Mouse (Mus musculus): ENCODE data around the gene Rtf1. TPM values are rescaled to one million over a fixed set of nuclear protein-coding genes. Genes with fewer than 3 reads are reported as not detected.

Rtf1 gene
- polyA plus RNA-seq, 1 experiment from 2014 or later, result 31.9 TPM

DNA sequence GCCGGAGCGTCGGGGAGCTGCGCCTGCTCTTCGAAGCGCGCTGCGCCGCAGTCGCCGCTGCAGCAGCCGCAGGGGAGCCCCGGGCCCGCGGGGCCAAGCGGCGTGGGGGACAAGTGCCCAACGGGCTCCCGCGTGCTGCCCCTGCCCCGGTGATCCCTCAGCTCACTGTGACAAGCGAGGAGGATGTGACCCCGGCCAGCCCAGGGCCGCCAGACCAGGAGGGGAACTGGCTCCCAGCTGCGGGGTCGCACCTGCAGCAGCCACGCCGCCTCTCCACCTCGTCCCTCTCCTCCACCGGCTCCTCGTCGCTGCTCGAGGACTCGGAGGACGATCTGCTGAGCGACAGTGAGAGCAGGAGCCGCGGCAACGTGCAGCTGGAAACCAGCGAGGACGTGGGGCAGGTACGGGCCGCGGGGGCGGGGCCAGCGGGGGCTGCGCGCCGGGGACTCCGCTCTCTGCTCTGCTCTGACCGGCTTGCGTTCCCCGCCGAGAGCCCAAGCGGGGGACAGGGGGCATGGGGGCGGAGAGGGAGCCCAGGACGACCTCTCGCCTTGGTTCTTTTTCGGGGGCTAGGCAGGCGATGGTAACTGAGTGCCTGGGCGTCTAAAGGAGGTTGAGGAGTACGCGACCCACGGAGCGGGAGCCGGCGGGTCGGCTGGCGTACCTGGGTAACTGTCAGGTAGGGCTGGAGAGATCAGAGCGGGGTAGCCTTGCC lies 67.8 kb downstream of the Rtf1 start:
- Histone ChIP-seq H3K9me3 (ENCODE audit: control insufficient read depth, low read length) (no peaks in the 10 kb centered on the region), H3K27me3 (ENCODE audit: control insufficient read depth, insufficient read depth, low read length) (peaks cover 36% of the 10 kb centered on the region), H3K4me1 (ENCODE audit: control insufficient read depth, insufficient read depth, low read length) (peaks cover 17% of the 10 kb centered on the region), H3K27ac (ENCODE audit: low read depth, low read length) (no peak overlapping the region), H3K36me3 (ENCODE audit: control insufficient read depth, insufficient read depth, low read length) (no peaks in the 10 kb centered on the region), H3K4me3 (ENCODE audit: low read depth, low read length) (peak overlapping the region; percentile 58), H3K9ac (ENCODE audit: low read length) (peak overlapping the region; percentile 59), H3K4me2 (ENCODE audit: low read depth) (peak overlapping the region; percentile 97)
- ATAC-seq (ENCODE audit: insufficient read depth, low FRiP score, low TSS enrichment), result peak; percentile 31; the same call in 1 of the 2 replicates
- DNase-seq (ENCODE audit: low spot score), result no peak
- 0% methylated on average over 53 of the region's 70 CpGs for WGBS

DNA sequence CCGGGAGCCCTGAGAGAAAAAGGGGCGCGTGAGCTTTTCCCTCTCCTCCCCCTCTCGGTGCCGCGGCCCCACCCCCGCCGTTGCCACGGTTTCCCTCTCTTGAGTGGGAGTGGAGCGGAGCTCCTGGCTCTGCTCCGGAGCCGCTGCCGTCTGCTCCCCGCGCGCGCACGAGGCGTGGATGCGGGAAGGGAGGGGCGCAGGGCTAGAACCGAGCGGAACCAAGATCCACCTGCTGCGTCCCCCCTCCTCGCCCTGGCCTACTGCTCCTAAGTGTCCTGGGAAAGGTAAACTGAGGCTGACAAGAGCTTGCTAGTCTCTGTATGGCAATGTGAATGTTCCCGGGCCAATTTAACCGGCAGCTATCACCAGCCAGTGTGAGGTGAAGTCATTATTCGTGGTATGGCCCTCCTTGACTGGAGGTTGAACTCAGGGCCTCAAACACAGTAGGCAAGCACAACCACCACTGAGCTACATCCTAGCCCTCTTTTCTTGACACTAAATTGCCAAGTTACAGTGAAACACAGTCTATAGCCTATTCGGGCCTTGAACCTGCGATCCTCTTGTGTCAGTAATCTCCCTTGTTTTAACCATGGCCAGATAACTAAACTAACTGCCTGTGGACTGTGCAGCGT lies 68.4 kb downstream of the Rtf1 start:
- H3K4me1 ChIP-seq (ENCODE audit: control insufficient read depth, insufficient read depth, low read length), result peaks cover 17% of the 10 kb centered on the region
- peaks cover 36% of the 10 kb centered on the region for H3K27me3 ChIP-seq (ENCODE audit: control insufficient read depth, insufficient read depth, low read length)
- 11% methylated on average over 21 of the region's 31 CpGs for WGBS
- H3K9ac ChIP-seq (ENCODE audit: low read length), result no peak overlapping the region
- DNase-seq (ENCODE audit: low spot score) (no peak), ATAC-seq (ENCODE audit: insufficient read depth, low FRiP score, low TSS enrichment) (no peak)
- H3K36me3 ChIP-seq (ENCODE audit: control insufficient read depth, insufficient read depth, low read length), result no peaks in the 10 kb centered on the region
- H3K4me3 ChIP-seq (ENCODE audit: low read depth, low read length), result peak overlapping the region; percentile 58
- no peak overlapping the region for H3K27ac ChIP-seq (ENCODE audit: low read depth, low read length)
- no peaks in the 10 kb centered on the region for H3K9me3 ChIP-seq (ENCODE audit: control insufficient read depth, low read length)
- peak overlapping the region; percentile 97 for H3K4me2 ChIP-seq (ENCODE audit: low read depth)

DNA sequence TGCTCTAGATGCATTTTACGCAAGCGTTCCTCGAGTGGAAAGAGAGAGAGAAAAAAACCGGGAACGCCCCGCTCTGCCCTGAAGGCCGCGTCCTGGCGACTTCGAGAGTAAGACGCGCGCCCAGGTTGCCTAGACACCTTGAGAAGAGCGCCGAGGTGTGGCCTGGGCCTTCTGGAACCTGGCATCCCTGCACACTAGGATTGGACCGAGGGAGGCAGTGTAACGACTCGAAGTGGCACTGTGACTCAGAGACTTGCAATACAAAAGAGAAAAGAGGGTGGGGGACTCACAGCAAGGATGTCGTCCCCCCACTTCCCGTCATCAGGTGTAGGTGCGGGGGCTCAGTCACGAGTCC lies 68.9 kb downstream of the Rtf1 start:
- H3K9me3 ChIP-seq (ENCODE audit: control insufficient read depth, low read length), result no peaks in the 10 kb centered on the region
- ATAC-seq (ENCODE audit: insufficient read depth, low FRiP score, low TSS enrichment) (no peak), DNase-seq (ENCODE audit: low spot score) (no peak)
- 2% methylated on average over 22 of the region's 22 CpGs for WGBS
- no peak overlapping the region for H3K9ac ChIP-seq (ENCODE audit: low read length)
- peaks cover 17% of the 10 kb centered on the region for H3K4me1 ChIP-seq (ENCODE audit: control insufficient read depth, insufficient read depth, low read length)
- H3K4me3 ChIP-seq (ENCODE audit: low read depth, low read length), result no peak overlapping the region; the same call in 1 of the 2 replicates
- H3K36me3 ChIP-seq (ENCODE audit: control insufficient read depth, insufficient read depth, low read length), result no peaks in the 10 kb centered on the region
- H3K27ac ChIP-seq (ENCODE audit: low read depth, low read length), result no peak overlapping the region
- peaks cover 36% of the 10 kb centered on the region for H3K27me3 ChIP-seq (ENCODE audit: control insufficient read depth, insufficient read depth, low read length)
- peak overlapping the region; percentile 15; the same call in 1 of the 2 replicates for H3K4me2 ChIP-seq (ENCODE audit: low read depth)

DNA sequence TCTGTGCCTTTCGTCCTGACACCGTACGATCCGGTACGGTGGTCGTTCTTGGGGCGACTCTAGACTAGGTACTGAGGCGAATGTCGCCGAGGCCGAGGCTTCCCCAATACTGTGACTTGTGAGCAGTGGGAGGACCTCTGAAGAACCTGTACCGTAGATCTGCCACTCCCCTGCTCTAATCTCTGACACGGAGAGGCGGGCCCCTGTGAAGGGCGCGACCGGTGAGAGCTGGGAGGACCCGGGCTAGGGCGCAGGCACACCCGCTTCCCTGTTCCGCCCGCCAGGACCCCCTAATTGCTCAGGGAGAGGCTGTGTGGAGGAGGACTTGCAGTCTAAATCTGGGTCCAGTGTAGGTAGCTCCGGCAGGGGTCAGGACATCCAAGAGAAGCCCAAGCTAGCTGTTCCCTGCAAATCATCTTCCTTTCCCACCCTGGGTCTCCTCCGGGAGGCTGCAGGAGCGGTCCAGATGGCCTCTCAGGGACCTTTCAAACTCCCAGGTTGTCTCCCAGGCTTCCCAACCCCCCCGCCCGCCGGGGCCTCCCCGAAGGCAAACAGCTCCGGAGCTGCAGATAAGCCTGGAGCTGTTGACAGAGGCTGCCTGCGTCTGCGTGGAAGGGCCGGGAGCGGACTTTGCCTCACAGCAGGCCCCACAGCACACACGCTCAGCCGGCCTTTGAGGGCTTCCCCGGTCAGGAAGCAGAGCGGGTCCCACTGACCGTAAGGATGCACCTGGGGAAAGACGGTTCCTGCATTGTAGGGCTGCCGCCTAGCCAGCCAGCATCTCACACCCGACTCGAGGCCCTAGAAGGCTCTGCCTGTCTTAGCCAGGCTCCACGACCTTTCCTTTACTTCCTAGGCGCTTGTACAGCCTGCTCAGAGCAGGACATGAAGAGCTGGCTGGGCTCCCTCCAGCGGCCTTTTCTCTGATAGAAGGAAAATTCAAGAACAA lies 69.6 kb downstream of the Rtf1 start:
- H3K4me2 ChIP-seq (ENCODE audit: low read depth), result peak overlapping the region; percentile 15
- H3K4me3 ChIP-seq (ENCODE audit: low read depth, low read length), result peak overlapping the region; percentile 21
- ATAC-seq (ENCODE audit: insufficient read depth, low FRiP score, low TSS enrichment) (no peak), DNase-seq (ENCODE audit: low spot score) (peak; percentile 28)
- H3K9ac ChIP-seq (ENCODE audit: low read length), result peak overlapping the region; percentile 15; the same call in 1 of the 2 replicates
- no peaks in the 10 kb centered on the region for H3K9me3 ChIP-seq (ENCODE audit: control insufficient read depth, low read length)
- no peak overlapping the region for H3K27ac ChIP-seq (ENCODE audit: low read depth, low read length)
- peaks cover 36% of the 10 kb centered on the region for H3K27me3 ChIP-seq (ENCODE audit: control insufficient read depth, insufficient read depth, low read length)
- WGBS, result 3% methylated on average over 46 of the region's 46 CpGs
- H3K36me3 ChIP-seq (ENCODE audit: control insufficient read depth, insufficient read depth, low read length), result no peaks in the 10 kb centered on the region
- peaks cover 17% of the 10 kb centered on the region for H3K4me1 ChIP-seq (ENCODE audit: control insufficient read depth, insufficient read depth, low read length)

DNA sequence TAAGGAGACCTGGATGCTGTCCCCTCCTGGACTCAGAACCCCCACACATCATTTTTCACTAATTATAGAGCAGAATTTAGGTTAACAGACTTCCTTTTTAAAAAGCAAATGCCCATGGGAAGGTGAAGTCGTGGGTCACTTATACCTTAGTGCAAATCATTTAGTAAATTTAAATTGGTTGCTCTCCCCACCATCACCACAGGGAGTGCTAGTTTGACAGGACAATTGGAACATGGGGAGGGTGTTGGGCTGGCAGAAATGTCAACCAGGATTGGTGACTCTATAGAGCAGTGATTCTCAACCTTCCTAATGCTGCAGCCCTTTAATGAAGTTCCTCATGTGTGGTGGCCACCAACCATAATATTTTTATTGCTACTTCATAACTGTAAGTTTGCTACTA lies 70.4 kb downstream of the Rtf1 start:
- H3K4me1 ChIP-seq (ENCODE audit: control insufficient read depth, insufficient read depth, low read length), result peaks cover 17% of the 10 kb centered on the region
- ATAC-seq (ENCODE audit: insufficient read depth, low FRiP score, low TSS enrichment) (no peak), DNase-seq (ENCODE audit: low spot score) (no peak)
- no peaks in the 10 kb centered on the region for H3K36me3 ChIP-seq (ENCODE audit: control insufficient read depth, insufficient read depth, low read length)
- no peak overlapping the region for H3K4me2 ChIP-seq (ENCODE audit: low read depth)
- no peak overlapping the region for H3K4me3 ChIP-seq (ENCODE audit: low read depth, low read length)
- H3K27me3 ChIP-seq (ENCODE audit: control insufficient read depth, insufficient read depth, low read length), result peaks cover 36% of the 10 kb centered on the region
- H3K9ac ChIP-seq (ENCODE audit: low read length), result no peak overlapping the region
- H3K27ac ChIP-seq (ENCODE audit: low read depth, low read length), result no peak overlapping the region
- WGBS, result 11% methylated on average over 1 of the region's 1 CpGs
- H3K9me3 ChIP-seq (ENCODE audit: control insufficient read depth, low read length), result no peaks in the 10 kb centered on the region

DNA sequence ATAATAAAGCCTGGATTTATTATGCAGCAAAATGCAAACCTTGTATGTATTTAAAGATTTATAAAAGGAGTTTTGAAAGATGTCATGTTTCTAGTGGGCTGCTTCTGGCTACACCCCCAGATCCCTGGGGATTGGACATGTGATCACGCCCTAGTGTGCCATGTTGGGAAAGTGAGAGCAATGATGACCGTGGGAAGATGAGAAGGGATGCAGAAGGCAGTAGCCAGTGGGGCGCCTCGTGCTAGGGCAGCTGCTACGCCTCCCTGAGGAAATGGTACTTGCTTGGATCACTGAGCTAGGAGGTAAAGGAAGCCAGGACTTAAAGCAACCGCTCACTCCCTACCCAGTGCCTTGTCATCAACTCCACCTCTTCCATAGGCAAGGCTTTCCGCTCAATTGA lies 72.7 kb downstream of the Rtf1 start:
- WGBS, result 71% methylated on average over 7 of the region's 7 CpGs
- H3K27me3 ChIP-seq (ENCODE audit: control insufficient read depth, insufficient read depth, low read length), result peaks cover 32% of the 10 kb centered on the region
- H3K4me1 ChIP-seq (ENCODE audit: control insufficient read depth, insufficient read depth, low read length), result peaks cover 15% of the 10 kb centered on the region
- H3K4me3 ChIP-seq (ENCODE audit: low read depth, low read length), result no peak overlapping the region
- ATAC-seq (ENCODE audit: insufficient read depth, low FRiP score, low TSS enrichment) (no peak), DNase-seq (ENCODE audit: low spot score) (no peak)
- H3K4me2 ChIP-seq (ENCODE audit: low read depth), result no peak overlapping the region
- no peaks in the 10 kb centered on the region for H3K9me3 ChIP-seq (ENCODE audit: control insufficient read depth, low read length)
- no peak overlapping the region for H3K27ac ChIP-seq (ENCODE audit: low read depth, low read length)
- H3K9ac ChIP-seq (ENCODE audit: low read length), result no peak overlapping the region
- no peaks in the 10 kb centered on the region for H3K36me3 ChIP-seq (ENCODE audit: control insufficient read depth, insufficient read depth, low read length)

DNA sequence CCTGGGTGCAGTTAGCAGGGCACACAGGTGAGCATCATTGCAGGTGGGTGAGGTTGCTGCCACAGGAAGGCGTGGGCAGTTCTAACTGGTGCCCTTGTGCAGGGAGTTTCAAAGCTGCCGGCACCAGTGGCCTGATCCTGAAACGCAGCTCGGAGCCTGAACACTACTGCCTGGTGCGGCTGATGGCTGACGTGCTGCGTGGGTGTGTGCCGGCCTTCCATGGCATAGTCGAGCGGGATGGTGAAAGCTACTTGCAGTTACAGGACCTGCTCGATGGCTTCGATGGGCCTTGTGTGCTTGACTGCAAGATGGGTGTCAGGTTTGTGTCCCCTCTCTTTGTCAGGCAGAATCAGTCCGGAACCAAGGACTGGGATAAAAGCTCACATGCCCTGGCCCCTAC lies 74.4 kb downstream of the Rtf1 start:
- H3K36me3 ChIP-seq (ENCODE audit: control insufficient read depth, insufficient read depth, low read length), result no peaks in the 10 kb centered on the region
- WGBS, result 63% methylated on average over 13 of the region's 13 CpGs
- no peak for DNase-seq (ENCODE audit: low spot score)

DNA sequence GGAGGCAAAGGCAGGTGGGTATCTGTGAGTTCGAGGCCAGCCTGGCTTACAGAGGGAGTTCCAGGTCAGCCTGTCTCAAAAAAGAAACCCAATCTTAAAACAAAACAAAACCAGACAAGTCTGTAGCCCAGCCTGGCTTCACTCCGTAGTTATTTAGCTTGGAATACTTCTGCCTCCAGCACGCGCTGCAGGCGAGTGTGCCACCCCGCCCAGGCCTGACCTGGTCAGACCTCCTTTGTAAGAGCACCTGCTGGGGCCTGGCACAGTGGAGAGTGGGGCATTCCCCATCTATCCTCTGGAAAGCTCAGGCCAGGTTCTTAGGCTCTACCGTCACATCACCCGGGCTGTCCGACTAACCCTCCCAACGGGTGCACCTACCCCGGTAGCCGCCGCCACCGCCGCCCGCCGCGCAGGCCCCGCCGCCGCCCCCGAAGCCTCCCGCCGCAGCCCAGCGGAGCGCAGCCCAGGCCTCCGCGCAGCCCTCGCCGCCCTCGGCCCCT lies 82.8 kb downstream of the Rtf1 start:
- DNase-seq (ENCODE audit: low spot score) (peak; percentile 20), ATAC-seq (ENCODE audit: insufficient read depth, low FRiP score, low TSS enrichment) (0 out of 2 replicates have a peak, but pooled peaks have one; percentile 20)
- Histone ChIP-seq H3K4me1 (ENCODE audit: control insufficient read depth, insufficient read depth, low read length) (peaks cover 10% of the 10 kb centered on the region), H3K36me3 (ENCODE audit: control insufficient read depth, insufficient read depth, low read length) (no peaks in the 10 kb centered on the region), H3K27ac (ENCODE audit: low read depth, low read length) (no peak overlapping the region), H3K9me3 (ENCODE audit: control insufficient read depth, low read length) (no peaks in the 10 kb centered on the region), H3K4me3 (ENCODE audit: low read depth, low read length) (peak overlapping the region; percentile 60), H3K4me2 (ENCODE audit: low read depth) (peak overlapping the region; percentile 100), H3K9ac (ENCODE audit: low read length) (peak overlapping the region; percentile 45), H3K27me3 (ENCODE audit: control insufficient read depth, insufficient read depth, low read length) (peaks cover 49% of the 10 kb centered on the region)
- WGBS, result 4% methylated on average over 24 of the region's 31 CpGs

More for the DNA sequence above, 74.4 kb downstream of the Rtf1 start:
- Histone ChIP-seq H3K9me3 (ENCODE audit: control insufficient read depth, low read length) (no peaks in the 10 kb centered on the region), H3K27ac (ENCODE audit: low read depth, low read length) (no peak overlapping the region), H3K27me3 (ENCODE audit: control insufficient read depth, insufficient read depth, low read length) (peaks cover 15% of the 10 kb centered on the region), H3K4me1 (ENCODE audit: control insufficient read depth, insufficient read depth, low read length) (no peaks in the 10 kb centered on the region), H3K4me3 (ENCODE audit: low read depth, low read length) (no peak overlapping the region), H3K9ac (ENCODE audit: low read length) (no peak overlapping the region), H3K4me2 (ENCODE audit: low read depth) (no peak overlapping the region)
- no peak for ATAC-seq (ENCODE audit: insufficient read depth, low FRiP score, low TSS enrichment)

All from neural tube, embryonic 11.5 days (tissue).